Mouse (Mus musculus) intestine, embryonic 14.5 days (tissue): ENCODE results near the gene P2rx3. TPM values are rescaled to one million over a fixed set of nuclear protein-coding genes. Genes with fewer than 3 reads are reported as not detected.

ENCODE experiments used
- ATAC-seq: fragments of 200-750 bp; cut with Nextera tagmentation; replicated peaks from 2 replicates; pipeline ENCODE4 v1.8.0; 2017; ENCODE audit warnings: low read depth, moderate number of reproducible peaks, moderate TSS enrichment, moderate library complexity; ENCODE audit not compliant: low FRiP score, low TSS enrichment
- DNase-seq: peaks from one replicate; pipeline ENCODE4 v3.0.0-alpha.2; 2018; ENCODE audit warnings: low spot score
- H3K27ac ChIP-seq: fragments of 300-500 bp; sonication (generic); 2 replicates; pipeline ENCODE4 v1.5.1; 2014; ENCODE audit warnings: low read depth, mild to moderate bottlenecking, control low read depth
- H3K27me3 ChIP-seq: fragments of 300-500 bp; sonication (generic); replicated peaks from 2 replicates; pipeline ENCODE4 v1.6.1; 2014; ENCODE audit warnings: low read length, control low read depth; ENCODE audit not compliant: control insufficient read depth, insufficient read depth
- H3K36me3 ChIP-seq: fragments of 300-500 bp; sonication (generic); 2 replicates; pipeline ENCODE4 v1.6.1; 2014; ENCODE audit warnings: low read length, control low read depth; ENCODE audit not compliant: control insufficient read depth, insufficient read depth
- H3K4me1 ChIP-seq: fragments of 300-500 bp; sonication (generic); replicated peaks from 2 replicates; pipeline ENCODE4 v1.6.1; 2014; ENCODE audit warnings: low read length, control low read depth, mixed read lengths; ENCODE audit not compliant: control insufficient read depth, insufficient read depth
- H3K4me2 ChIP-seq: fragments of 300-500 bp; sonication (generic); 2 replicates; pipeline ENCODE4 v1.6.1; 2014; ENCODE audit warnings: low read length
- H3K4me3 ChIP-seq: fragments of 300-500 bp; sonication (generic); 2 replicates; pipeline ENCODE4 v1.5.1; 2014; ENCODE audit warnings: low read depth, low read length, control low read depth, mixed read lengths
- H3K9ac ChIP-seq: fragments of 300-500 bp; sonication (generic); 2 replicates; pipeline ENCODE4 v1.6.1; 2014; ENCODE audit warnings: mild to moderate bottlenecking, low read length
- H3K9me3 ChIP-seq: fragments of 300-500 bp; sonication (generic); 2 replicates; pipeline ENCODE4 v1.6.1; 2016; ENCODE audit warnings: low read length, control low read depth; ENCODE audit not compliant: control insufficient read depth
- WGBS: fragments of 180-500 bp; shearing (Covaris S2); extraction: QIAGEN DNeasy Blood & Tissue Kit; methylation state at CpG from one replicate; pipeline ENCODE4 v1.1.7; 2014; 5-methylcytosine and 5-hydroxymethylcytosine counted together
- polyA plus RNA-seq: library from polyadenylated mRNA; unstranded; fragments of >200 nt; fragmentation: Nextera tagmentation; extraction: Ambion mirVana; gene quantifications from 2 replicates; pipeline ENCODE4 v1.2.1, GENCODE M21; 2014

The P2rx3 gene
- polyA plus RNA-seq, 1 experiment from 2014 or later, result 0.62 TPM

DNA sequence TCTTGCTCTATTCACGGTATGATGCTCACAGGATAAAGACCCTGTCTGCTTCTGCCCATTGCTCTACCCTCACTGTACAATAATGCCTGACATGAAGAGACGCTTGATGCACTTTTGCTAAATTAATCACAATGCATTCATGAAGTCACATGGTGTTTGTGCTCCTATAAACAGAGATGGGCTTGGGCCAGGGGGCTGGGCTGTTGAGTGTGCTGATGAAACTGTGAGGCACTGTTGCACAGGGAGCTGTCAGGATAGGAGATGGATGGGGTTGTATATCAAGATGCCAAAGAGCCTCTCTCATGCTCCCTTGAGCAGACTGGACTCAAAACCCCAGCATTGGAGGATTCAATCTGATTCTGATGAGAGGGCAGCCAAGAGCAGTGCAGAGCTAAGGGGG is 4.1 kb downstream of the P2rx3 start:
- H3K9me3 ChIP-seq, result no peaks in the 10 kb centered on the region
- no peak overlapping the region for H3K9ac ChIP-seq
- ATAC-seq (no peak), DNase-seq (no peak)
- 70% methylated on average over 2 of the region's 2 CpGs for whole genome bisulfite sequencing
- H3K4me2 ChIP-seq, result no peak overlapping the region
- no peaks in the 10 kb centered on the region for H3K36me3 ChIP-seq
- no peak overlapping the region for H3K4me3 ChIP-seq
- H3K4me1 ChIP-seq, result peaks cover 10% of the 10 kb centered on the region; the same call in 1 of the 2 replicates
- no peaks in the 10 kb centered on the region for H3K27me3 ChIP-seq
- H3K27ac ChIP-seq, result no peak overlapping the region

GRCm38 (mm10) chr2:85030989-85031388 is 6.3 kb downstream of the P2rx3 start:
- H3K4me3 ChIP-seq, result no peak overlapping the region
- H3K4me2 ChIP-seq, result no peak overlapping the region
- H3K27me3 ChIP-seq, result no peaks in the 10 kb centered on the region
- DNase-seq, result no peak
- no peak overlapping the region for H3K27ac ChIP-seq
- no peak for ATAC-seq
- WGBS, result 67% methylated on average over 6 of the region's 6 CpGs
- no peak overlapping the region for H3K9ac ChIP-seq
- H3K9me3 ChIP-seq, result no peaks in the 10 kb centered on the region
- H3K36me3 ChIP-seq, result no peaks in the 10 kb centered on the region
- H3K4me1 ChIP-seq, result peaks cover 7% of the 10 kb centered on the region; the same call in 1 of the 2 replicates

DNA sequence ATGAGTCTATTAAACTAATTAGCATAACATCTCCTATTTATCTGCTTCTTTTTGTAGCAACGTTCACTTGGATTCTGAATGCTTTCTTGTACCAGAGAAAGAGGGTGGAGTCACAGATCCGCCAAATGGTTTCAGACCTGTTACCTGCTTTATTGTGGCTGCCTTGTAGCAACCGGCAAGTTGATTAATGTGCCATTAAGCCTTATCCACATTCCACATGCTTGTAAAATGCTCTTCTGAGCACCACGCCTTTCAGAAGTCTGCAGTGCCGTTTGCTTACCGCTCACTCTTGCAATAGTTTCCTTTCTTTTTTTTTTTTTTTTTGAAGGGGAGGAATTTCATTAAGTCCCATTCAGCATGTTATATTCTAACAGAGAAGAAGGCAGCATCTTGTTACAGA is 7.4 kb downstream of the P2rx3 start:
- 27% methylated on average over 6 of the region's 6 CpGs for WGBS
- no peak overlapping the region for H3K4me2 ChIP-seq
- DNase-seq, result no peak
- H3K27ac ChIP-seq, result no peak overlapping the region
- H3K36me3 ChIP-seq, result no peaks in the 10 kb centered on the region
- no peak for ATAC-seq
- peaks cover 7% of the 10 kb centered on the region; the same call in 1 of the 2 replicates for H3K4me1 ChIP-seq
- H3K4me3 ChIP-seq, result no peak overlapping the region
- no peak overlapping the region for H3K9ac ChIP-seq
- no peaks in the 10 kb centered on the region for H3K27me3 ChIP-seq
- H3K9me3 ChIP-seq, result no peaks in the 10 kb centered on the region

DNA sequence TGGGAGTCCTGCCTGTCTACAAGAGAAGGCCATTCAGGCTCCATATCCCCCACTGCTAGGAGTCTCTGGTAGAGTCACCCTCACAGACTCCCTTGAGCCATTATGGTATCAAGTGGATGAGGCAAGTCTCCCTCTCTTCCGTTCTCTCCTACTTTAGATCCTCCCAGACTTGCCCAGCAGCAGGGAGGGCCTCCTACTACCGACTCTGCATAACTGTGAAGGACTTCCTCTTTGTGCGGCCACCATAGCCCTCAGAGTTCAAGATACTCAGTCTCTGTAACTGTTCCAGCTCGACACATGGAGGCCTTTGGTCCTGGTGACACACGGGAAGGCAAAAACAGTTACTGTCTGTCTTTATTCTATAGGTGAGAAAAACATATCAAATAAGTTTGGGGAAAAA is 10.0 kb downstream of the P2rx3 start:
- H3K27ac ChIP-seq, result no peak overlapping the region
- no peak overlapping the region for H3K9ac ChIP-seq
- DNase-seq, result no peak
- no peak overlapping the region for H3K4me2 ChIP-seq
- H3K4me1 ChIP-seq, result peaks cover 7% of the 10 kb centered on the region; the same call in 1 of the 2 replicates
- ATAC-seq, result no peak
- 73% methylated on average over 5 of the region's 5 CpGs for WGBS
- H3K27me3 ChIP-seq, result no peaks in the 10 kb centered on the region
- H3K4me3 ChIP-seq, result no peak overlapping the region
- H3K36me3 ChIP-seq, result no peaks in the 10 kb centered on the region
- H3K9me3 ChIP-seq, result no peaks in the 10 kb centered on the region

DNA sequence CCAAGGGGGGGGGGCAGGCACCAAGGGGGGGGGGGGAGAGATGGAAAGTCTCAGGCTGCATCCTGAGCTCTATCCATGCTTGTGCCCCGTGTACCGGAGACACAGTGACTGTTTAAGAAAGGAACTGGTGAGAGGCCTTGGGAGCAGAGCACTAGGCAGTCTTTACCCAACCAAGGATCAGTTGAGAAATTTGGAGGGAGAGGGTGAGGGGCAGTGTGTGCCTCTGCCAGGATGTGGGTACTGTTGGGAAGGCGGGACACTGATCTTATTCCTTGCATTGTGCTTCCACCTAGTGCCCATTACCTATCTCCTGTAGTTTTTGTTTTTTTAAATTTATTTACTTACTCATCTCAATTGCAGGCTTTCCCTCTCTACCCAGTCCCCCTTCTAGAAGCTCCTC is 11.1 kb downstream of the P2rx3 start:
- Histone ChIP-seq H3K9me3 (no peaks in the 10 kb centered on the region), H3K4me3 (no peak overlapping the region), H3K27ac (no peak overlapping the region), H3K9ac (no peak overlapping the region), H3K4me2 (no peak overlapping the region), H3K4me1 (peaks cover 7% of the 10 kb centered on the region; the same call in 1 of the 2 replicates), H3K27me3 (no peaks in the 10 kb centered on the region), H3K36me3 (no peaks in the 10 kb centered on the region)
- DNase-seq, result no peak
- 81% methylated on average over 3 of the region's 3 CpGs for WGBS
- ATAC-seq, result 0 out of 2 replicates have a peak, but pooled peaks have one; percentile 14

- 16% methylated on average over 4 of the region's 4 CpGs for WGBS
These were observed 15.2 kb downstream of the P2rx3 start for GRCm38 (mm10) chr2:85022043-85022442.

GRCm38 (mm10) chr2:85014588-85014982 is 22.7 kb downstream of the P2rx3 start:
- H3K36me3 ChIP-seq, result no peaks in the 10 kb centered on the region
- H3K4me1 ChIP-seq, result peaks cover 7% of the 10 kb centered on the region; the same call in 1 of the 2 replicates
- H3K27me3 ChIP-seq, result no peaks in the 10 kb centered on the region
- H3K4me2 ChIP-seq, result no peak overlapping the region
- H3K27ac ChIP-seq, result no peak overlapping the region
- H3K9ac ChIP-seq, result no peak overlapping the region
- H3K9me3 ChIP-seq, result no peaks in the 10 kb centered on the region
- ATAC-seq (no peak), DNase-seq (no peak)
- H3K4me3 ChIP-seq, result no peak overlapping the region
- WGBS, result 33% methylated on average over 3 of the region's 3 CpGs

More at GRCm38 (mm10) chr2:85022043-85022442, 15.2 kb downstream of the P2rx3 start:
- no peaks in the 10 kb centered on the region for H3K36me3 ChIP-seq
- no peaks in the 10 kb centered on the region for H3K9me3 ChIP-seq
- H3K4me2 ChIP-seq, result no peak overlapping the region
- DNase-seq, result no peak
- no peak overlapping the region for H3K9ac ChIP-seq
- no peaks in the 10 kb centered on the region for H3K4me1 ChIP-seq
- ATAC-seq, result no peak
- H3K27me3 ChIP-seq, result no peaks in the 10 kb centered on the region
- H3K27ac ChIP-seq, result no peak overlapping the region
- H3K4me3 ChIP-seq, result no peak overlapping the region

DNA sequence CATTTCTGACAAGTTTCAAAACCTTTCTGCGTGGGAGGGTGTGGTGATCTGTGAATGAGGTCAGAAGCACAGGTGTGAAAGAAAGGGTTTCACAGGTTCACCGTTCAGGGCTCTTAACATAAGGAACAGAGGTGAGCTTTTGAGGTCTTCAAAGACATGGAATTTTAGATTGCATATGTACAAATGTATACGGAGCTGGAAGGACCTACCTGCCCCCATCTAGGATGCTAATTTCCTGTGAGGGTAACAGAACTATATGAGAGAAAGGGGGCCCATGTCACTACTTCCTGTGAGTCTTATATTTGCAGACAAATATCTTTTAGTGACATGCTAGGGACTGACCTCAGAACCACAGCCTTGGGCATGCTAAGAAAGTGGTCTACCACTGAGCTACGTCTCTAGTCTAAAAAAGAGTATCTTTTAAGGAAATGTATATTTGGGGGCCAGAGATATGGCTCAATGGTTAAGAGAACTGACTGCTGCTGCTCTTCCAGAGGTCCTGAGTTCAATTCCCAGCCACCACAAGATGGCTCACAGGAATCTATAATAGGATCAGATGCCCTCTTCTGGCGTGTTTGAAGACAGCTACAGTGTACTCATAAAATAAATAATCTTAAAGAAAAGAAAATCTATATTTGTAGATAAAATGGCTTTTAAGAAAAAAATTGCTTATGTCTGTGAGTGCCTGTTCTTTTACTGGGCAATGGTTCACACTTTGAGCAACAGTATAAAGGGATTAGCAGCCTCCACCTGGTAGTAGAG is 23.3 kb downstream of the P2rx3 start:
- no peak for ATAC-seq
- WGBS, result 82% methylated on average over 5 of the region's 5 CpGs

GRCm38 (mm10) chr2:85012679-85013078 is 24.6 kb downstream of the P2rx3 start:
- H3K36me3 ChIP-seq, result no peaks in the 10 kb centered on the region
- no peak overlapping the region for H3K4me3 ChIP-seq
- H3K4me2 ChIP-seq, result no peak overlapping the region
- DNase-seq (no peak), ATAC-seq (no peak)
- peaks cover 7% of the 10 kb centered on the region; the same call in 1 of the 2 replicates for H3K4me1 ChIP-seq
- no peak overlapping the region for H3K9ac ChIP-seq
- no peaks in the 10 kb centered on the region for H3K9me3 ChIP-seq
- no peaks in the 10 kb centered on the region for H3K27me3 ChIP-seq
- WGBS, result 78% methylated on average over 14 of the region's 14 CpGs
- H3K27ac ChIP-seq, result no peak overlapping the region

More for the DNA sequence above, 23.3 kb downstream of the P2rx3 start:
- Histone ChIP-seq H3K4me3 (no peak overlapping the region), H3K4me1 (peaks cover 7% of the 10 kb centered on the region; the same call in 1 of the 2 replicates), H3K27me3 (no peaks in the 10 kb centered on the region), H3K4me2 (no peak overlapping the region), H3K9ac (no peak overlapping the region), H3K36me3 (no peaks in the 10 kb centered on the region), H3K9me3 (no peaks in the 10 kb centered on the region), H3K27ac (no peak overlapping the region)
- DNase-seq, result no peak
